Mouse (Mus musculus) lung, postnatal 4 days (tissue): ENCODE results near the gene Klc2.

Experiments
- DNase-seq, 2 experiments: peaks; one replicate each; pipeline ENCODE4 v3.0.0; 2021

Gene Klc2

DNA sequence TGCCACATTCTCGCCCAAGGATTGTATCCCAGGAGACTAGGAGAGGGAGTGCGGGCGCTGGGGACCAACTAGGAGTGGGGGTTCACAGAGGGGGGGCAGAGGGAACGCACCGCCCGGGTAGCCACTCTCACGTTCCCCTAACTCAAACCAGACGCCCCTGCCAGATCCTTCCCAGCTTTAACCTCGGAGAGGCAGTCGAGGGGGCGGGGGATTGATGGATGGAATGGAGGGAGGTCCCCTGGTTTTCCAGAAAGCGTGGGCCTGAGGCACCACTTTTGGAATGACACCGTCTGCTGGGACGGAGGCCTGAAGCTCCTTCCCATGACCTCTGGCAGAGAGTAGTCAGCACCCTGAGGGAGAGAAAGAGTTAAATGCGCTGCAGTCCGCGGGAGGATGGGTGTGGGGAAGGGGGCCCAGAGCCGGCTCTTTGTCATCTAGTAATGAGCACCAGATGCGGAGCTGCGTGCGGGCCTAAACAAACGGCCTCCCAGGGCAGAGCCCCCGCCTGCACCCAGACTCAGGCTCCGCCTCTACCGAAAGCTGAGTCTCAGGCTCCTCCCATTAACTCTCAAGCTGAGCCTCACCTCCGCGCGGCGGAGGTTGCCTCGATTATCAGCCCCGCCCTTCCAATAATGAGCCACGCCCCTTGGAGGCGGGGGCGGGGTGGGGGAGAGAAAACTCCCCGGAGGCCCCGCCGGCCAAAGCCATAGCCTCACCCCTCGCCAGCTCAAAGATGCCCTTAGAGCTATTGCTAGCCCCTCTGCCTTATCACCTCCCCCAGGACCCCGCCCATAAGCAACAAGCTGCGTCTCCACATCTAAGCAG, 46.6 kb downstream of the Klc2 start:
- peak; percentile 82 to 90 for DNase-seq

DNA sequence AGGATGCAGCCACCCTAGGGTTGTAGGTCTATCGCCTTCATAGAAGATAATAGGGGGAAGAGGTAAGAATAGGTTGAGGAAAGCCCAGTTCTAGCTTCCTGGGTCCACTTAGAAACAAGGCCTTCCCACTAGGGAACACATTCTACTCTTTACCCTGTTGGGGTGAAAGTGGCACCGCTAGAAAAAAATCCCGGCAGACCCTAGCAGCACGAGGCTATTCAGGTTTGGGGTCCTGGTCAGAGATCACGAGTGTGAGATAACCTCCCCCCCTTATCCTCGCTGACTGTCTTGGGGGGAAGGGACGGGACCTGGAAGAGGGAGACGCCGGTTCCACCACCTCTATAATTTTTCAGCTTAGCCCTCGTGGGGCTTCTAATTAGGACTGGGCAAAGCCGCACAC, 47.3 kb downstream of the Klc2 start:
- no peak for DNase-seq

DNA sequence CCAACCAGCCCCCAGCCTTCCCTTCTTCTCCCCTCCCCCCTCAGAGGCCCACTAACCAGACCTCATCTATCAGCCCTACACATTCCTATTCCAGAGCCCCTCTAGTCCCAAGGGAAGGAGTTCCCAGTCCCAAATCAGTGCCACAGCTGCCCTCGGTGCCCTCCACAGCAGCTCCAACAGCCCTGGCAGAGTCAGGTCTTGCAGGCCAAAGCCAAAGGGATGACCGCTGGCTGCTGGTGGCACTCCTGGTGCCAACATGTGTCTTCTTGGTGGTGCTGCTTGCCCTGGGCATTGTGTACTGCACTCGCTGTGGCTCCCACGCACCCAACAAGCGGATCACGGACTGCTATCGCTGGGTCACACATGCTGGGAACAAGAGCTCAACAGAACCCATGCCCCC, 48.4 kb downstream of the Klc2 start:
- DNase-seq = no peak

DNA sequence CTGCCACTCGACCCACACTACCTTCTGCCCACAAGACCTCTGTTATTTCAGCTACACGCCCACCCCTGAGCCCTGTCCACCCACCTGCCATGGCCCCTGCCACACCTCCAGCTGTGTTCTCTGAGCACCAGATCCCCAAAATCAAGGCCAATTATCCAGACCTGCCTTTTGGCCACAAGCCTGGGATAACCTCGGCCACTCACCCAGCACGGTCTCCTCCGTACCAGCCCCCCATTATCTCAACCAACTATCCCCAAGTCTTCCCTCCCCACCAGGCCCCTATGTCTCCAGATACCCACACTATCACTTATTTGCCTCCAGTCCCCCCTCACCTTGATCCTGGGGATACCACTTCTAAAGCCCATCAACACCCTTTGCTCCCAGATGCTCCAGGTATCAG, 48.9 kb downstream of the Klc2 start:
- DNase-seq = no peak

DNA sequence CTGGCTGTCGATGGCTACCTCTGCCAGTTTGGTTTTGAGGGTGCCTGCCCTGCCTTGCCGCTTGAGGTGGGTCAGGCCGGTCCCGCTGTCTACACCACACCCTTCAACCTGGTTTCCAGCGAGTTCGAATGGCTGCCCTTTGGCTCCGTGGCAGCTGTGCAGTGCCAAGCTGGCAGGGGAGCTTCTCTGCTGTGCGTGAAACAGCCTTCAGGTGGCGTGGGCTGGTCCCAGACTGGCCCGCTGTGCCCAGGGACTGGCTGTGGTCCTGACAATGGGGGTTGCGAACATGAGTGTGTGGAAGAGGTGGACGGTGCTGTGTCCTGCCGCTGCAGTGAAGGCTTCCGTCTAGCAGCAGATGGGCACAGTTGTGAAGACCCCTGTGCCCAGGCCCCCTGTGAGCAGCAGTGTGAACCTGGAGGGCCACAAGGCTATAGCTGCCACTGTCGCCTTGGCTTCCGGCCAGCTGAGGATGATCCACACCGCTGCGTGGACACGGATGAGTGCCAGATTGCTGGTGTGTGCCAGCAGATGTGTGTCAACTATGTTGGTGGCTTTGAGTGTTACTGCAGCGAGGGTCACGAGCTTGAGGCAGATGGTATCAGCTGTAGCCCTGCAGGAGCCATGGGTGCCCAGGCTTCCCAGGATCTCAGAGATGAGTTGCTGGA, 49.7 kb downstream of the Klc2 start:
- DNase-seq = no peak

DNA sequence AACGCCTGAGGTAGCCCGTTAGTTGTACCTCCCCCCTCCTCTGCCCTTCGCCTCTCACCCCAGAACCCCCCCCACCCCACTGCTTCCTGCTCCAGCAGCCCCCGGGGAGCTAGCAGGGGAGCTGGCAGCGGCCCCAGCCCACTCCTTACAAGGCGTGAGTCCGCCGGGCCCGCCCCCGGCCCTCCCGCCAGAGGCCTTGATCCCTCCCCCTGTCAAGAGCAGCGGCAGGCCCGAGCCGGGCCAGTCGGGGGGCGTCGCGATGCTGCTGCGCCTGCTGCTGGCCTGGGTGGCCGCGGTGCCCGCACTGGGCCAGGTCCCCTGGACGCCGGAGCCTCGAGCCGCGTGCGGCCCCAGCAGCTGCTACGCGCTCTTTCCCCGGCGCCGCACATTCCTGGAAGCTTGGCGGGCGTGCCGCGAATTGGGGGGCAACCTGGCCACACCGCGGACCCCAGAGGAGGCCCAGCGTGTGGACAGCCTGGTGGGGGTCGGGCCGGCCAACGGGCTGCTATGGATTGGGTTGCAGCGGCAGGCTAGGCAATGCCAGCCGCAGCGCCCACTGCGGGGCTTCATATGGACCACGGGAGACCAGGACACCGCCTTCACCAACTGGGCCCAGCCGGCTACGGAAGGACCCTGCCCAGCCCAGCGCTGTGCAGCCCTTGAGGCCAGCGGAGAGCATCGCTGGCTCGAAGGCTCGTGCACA, 50.3 kb downstream of the Klc2 start, which contains the start of gene Cd248:
TSS of gene Cd248 (plus strand) at position 212 of the 703 bp plus-strand sequence.
- peak; percentile 75 to 91 for DNase-seq

DNA sequence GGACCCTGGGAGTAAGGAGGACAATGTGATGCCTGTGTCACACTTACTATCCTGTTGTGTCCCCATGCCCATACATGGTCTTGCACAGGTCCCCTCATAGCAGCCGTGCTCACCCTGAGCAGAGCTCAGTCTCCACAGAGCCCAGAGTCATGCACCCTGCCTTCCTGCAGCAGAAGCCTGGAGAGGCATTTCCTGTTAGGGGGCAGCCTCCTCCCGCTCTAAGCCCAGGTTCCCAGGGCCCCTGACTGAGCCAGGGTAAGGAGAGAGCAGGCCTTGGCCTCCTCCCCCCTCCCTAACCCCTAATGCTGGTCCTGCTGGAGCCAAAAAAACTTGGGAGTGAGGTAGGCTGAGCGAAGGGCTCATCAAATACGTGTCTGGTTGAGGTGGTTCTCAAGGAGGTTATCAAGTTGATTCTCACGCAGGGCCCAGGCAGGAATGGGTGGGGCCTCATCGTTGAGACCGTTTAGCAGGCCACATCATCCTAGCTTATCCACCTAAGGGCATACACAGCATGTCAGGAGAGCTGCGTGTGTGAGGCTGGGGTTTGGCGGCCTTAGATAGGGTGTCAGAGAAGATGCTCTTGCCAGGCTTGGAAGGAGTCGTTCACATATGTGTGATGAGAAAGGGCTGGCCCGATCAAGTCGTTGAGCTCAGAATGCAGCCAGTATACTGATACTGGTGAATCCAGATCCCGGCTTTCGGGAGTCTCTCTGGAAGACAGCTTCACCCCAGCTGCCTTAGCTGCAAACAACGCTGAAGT, 51.1 kb downstream of the Klc2 start:
- DNase-seq = peak in 1 of 2 experiments; percentile 33

DNA sequence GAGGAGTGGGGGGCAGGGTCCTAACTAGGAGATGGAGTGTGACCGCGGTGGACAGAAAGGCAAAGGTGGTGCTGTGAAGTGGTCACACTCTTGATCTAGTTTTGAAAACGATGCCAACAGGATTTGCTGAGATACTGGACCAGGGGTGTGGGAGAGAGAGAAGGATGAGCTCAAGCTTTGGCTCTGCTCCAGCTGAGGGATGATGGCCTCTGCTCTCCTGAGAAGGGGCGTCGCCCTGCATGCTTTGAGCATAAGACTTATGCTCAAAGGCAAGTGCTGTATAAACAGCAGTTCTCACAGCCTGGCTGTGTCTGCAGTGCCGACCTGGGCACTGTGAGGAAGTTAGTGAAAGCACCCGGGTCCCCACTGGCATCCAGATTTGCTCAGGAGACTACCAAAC, 53.3 kb downstream of the Klc2 start:
- peak in 1 of 2 experiments; percentile 51 for DNase-seq

DNA sequence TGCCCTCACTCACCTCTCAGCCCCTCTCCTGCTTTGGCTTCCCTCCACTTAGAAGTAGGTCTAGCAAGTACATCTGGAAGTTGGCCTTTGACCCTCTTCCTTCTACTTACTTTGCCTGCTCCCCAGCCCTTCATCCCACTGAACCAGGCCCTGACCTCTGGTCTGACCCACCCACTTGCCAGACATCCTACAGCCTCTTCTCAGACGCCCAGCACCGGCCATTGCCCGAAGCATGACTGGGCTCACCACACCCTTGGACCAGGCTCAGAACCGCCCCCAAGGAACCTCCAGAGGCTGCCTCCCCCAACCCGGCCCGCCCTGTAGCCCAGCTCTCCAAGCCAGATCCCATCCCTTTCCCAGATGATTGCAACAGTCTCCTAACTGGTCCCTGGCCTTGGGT, 55.9 kb downstream of the Klc2 start:
- DNase-seq = no peak

DNA sequence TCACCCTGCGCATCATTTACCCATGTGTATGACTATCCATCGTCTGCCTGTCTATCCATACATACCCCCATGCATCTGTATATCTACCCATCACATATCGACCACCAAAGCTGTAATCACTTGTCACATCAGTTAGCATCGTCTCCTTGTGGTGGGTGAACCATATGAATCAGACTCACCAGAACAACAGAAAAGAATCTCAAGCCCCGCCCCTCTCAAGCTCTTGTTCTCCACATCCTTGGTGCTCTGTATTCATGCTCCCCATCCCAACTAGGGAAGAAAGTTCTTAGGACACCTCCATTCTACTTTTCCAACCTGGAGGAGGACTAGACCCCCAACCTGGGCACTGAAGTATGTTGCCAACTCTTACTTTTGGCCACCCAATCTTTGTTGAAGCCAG, 56.3 kb downstream of the Klc2 start:
- DNase-seq = no peak

DNA sequence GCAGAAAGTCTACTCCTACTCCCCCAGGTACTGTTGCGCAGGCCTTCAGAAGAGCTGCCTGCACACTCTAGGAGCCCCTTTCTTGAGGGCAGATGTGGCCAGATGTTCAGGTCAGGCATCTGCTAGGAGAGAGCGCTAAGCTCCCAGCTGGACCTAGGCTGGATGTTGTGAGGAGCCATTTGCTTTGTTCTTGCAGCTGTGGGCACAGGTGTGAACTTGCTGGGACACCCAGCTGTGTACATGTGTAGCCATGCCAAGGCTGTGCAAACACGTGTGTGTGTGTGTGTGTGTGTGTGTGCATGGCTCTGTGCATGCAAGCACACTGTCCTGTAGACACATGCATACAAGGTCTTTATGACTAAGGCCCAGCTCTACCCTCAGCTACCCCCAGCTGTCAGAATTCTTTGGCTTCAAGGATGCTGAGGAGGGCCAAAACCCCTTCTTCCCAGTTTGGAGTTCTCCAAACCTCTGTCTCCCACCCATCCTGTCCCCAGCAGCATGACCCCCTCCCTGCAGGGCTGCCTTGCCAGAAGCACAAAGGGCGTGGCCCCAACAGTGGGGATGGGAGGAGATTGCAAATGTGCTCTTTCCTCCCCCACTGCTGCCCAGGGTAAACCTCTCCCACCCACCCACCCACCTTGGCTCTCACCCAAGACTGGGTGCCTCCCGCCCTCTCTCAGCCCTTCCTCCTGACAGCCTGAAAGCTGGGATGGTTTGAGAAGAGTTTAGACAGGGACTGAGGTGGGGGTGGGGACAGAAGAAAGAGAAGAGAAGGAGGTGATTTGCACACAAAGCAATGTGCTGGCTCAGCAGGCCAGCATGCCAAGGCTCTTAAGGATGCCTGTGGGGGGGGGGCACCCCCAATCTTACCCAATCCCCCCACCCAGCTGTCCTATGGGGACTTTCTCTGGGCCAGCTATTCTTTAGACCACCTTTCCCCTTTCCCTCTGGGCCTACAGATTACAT, 57.7 kb downstream of the Klc2 start:
- peak; percentile 62 to 87 for DNase-seq

DNA sequence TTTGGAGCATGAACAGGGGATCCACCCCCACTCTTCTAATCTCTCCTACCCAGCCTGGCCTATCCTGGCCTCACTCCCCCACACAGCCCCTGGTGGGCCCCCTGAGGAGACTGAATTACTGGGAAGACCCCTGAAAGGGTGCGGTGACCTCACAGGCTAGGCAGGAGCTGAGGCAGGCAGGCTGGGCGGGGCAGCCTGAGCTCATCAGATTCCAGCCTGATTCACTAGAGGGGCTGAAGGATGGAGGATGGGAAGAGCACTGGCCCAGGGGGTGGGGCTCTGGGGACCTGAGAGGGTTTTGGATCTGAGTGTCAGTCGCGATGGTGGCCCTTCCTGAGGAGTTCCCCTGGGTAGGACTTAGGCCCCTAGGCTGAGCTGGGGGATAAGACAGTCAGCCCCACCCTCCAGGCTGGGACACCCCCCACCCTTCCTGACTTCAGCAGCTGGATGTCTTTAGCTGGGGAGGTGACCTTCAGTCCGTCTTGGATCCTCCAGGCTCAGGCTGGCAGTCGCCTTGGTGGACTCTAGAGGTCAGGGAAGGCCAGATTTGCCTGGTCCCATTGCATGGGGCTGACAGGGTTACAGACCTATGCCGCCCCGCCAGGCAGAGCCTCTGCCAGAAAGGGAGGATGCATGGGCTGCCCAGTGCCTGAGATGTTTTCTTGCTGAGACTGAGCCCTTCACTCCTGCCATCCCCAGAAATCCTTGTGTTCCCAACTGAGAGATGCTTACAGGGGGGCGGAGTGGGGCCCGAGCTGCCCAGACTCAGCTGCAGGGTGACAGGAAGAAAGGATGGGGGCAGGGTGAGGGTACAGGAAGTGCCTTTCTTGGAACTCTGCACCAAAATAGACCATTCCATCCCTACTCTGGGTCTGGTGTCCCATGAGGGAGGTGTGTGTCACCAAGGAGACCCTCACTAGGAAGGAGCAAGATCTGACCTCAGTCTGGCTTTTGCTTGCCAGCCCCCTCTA, 59.3 kb downstream of the Klc2 start:
- peak; percentile 60 to 81 for DNase-seq

DNA sequence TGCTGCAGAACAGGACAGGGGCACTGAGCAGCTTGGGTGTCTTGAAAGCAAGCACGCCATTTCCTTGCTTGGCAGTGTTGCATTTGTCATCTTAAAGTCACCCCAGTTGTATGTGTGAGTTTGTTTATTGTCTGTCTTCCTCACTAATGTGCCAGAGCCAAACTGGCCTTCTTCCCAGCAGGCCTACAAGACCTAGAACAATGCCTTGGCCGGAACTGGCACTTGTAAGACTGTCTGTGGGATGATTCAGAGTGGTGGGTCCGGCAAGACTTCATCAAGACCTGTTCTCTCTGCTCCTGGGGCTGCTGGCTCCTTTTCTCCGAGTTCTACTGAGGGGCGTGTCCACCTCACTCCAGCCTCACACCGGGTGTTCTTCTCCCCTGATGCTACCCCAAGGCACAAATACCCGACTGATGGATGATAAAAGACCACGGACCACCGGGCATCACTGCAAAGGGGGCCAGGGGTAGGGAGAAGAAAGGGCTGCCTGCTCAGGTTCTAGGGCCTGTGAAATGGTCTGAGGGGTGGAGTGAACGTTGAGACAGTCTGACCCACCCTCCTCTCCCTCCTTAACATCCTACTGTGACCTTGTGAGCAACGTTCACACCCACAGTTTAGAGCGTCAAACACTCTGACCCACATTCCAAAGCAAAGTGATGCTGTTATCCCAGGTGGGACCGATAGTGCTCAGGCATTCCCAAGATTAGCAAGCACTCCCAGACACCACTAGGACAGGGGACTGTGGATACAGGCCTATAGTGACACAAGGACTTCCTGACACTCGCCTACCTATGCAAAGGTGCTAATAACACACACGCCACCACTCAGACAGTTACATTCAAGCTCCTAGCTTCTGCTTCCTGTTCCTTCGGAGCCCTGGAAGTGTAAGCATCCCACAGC, 60.2 kb downstream of the Klc2 start:
- DNase-seq = peak; percentile 65 to 78
